Mouse (Mus musculus) limb, embryonic 11.5 days (tissue): ENCODE results near the gene Ufc1. TPM values are rescaled to one million over a fixed set of nuclear protein-coding genes. Genes with fewer than 3 reads are reported as not detected.
"Not testable (repeated sequence)": the region's sequence is repeated elsewhere in the genome, so short reads cannot be mapped to it uniquely, and the experiment has no call there.

Experiments
- ATAC-seq: fragments of 200-750 bp; cut with Nextera tagmentation; 2 replicates; pipeline ENCODE4 v1.8.0; 2017; ENCODE audit warnings: low read depth; ENCODE audit not compliant: insufficient number of reproducible peaks, low FRiP score, low TSS enrichment
- DNase-seq: peaks from one replicate; pipeline ENCODE4 v3.0.0-alpha.2; 2015; ENCODE audit warnings: low spot score
- H3K27ac ChIP-seq: fragments of 300-500 bp; sonication (generic); replicated peaks from 2 replicates; pipeline ENCODE4 v1.5.1; 2014; ENCODE audit warnings: low read depth, mild to moderate bottlenecking, low read length
- H3K27me3 ChIP-seq: fragments of 300-500 bp; sonication (generic); 2 replicates; pipeline ENCODE4 v1.6.1; 2014; ENCODE audit warnings: mild to moderate bottlenecking, low read length, mixed read lengths; ENCODE audit not compliant: control insufficient read depth, insufficient read depth
- H3K36me3 ChIP-seq: fragments of 300-500 bp; sonication (generic); 2 replicates; pipeline ENCODE4 v1.6.1; 2014; ENCODE audit warnings: mild to moderate bottlenecking, low read length, moderate library complexity, mixed read lengths; ENCODE audit not compliant: control insufficient read depth, insufficient read depth
- H3K4me1 ChIP-seq: fragments of 300-500 bp; sonication (generic); 2 replicates; pipeline ENCODE4 v1.6.1; 2014; ENCODE audit warnings: low read length, mixed read lengths; ENCODE audit not compliant: control insufficient read depth, insufficient read depth
- H3K4me2 ChIP-seq: fragments of 300-500 bp; sonication (generic); 2 replicates; pipeline ENCODE4 v1.6.1; 2014; ENCODE audit warnings: low read depth, mild to moderate bottlenecking, moderate library complexity; ENCODE audit not compliant: severe bottlenecking
- H3K4me3 ChIP-seq: fragments of 300-500 bp; sonication (generic); 2 replicates; pipeline ENCODE4 v1.5.1; 2014; ENCODE audit warnings: low read depth, low read length
- H3K9ac ChIP-seq: fragments of 300-500 bp; sonication (generic); 2 replicates; pipeline ENCODE4 v1.6.1; 2014; ENCODE audit warnings: mild to moderate bottlenecking, low read length
- H3K9me3 ChIP-seq: fragments of 300-500 bp; sonication (generic); 2 replicates; pipeline ENCODE4 v1.6.1; 2016; ENCODE audit warnings: low read length; ENCODE audit not compliant: control insufficient read depth
- WGBS: fragments of 180-500 bp; shearing (Covaris S2); extraction: QIAGEN DNeasy Blood & Tissue Kit; methylation state at CpG from one replicate; pipeline ENCODE4 v1.1.7; 2014; 5-methylcytosine and 5-hydroxymethylcytosine counted together
- polyA plus RNA-seq: library from polyadenylated mRNA; unstranded; fragments of >200 nt; fragmentation: Nextera tagmentation; extraction: Ambion mirVana; gene quantifications from 2 replicates; pipeline ENCODE4 v1.2.1, GENCODE M21; 2014

Ufc1 gene
- polyA plus RNA-seq, 1 experiment from 2014 or later, result 111 TPM

DNA sequence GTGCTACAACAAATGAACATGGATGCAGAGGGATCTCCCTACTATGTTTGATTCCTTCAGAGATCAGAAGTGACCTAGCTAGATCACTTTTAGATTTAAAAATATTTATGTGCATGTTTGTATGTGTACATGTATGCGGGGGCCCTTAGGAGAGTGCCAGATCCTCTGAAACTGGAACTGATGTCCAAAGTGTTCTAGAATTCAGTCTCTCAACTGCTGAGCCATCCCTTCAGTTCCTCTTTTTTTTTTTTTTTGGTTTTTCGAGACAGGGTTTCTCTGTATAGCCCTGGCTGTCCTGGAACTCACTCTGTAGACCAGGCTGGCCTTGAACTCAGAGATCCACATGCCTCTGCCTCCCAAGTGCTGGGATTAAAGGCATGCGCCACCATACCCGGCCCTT lies 31.8 kb upstream of the Ufc1 start:
- H3K27ac ChIP-seq, H3K9me3 ChIP-seq, ATAC-seq, H3K36me3 ChIP-seq, H3K4me3 ChIP-seq, H3K9ac ChIP-seq, H3K4me2 ChIP-seq, H3K27me3 ChIP-seq, DNase-seq: not testable (repeated sequence)
- WGBS, result 90% methylated on average over 4 of the region's 4 CpGs
- H3K4me1 ChIP-seq, result peaks cover 15% of the 10 kb centered on the region

DNA sequence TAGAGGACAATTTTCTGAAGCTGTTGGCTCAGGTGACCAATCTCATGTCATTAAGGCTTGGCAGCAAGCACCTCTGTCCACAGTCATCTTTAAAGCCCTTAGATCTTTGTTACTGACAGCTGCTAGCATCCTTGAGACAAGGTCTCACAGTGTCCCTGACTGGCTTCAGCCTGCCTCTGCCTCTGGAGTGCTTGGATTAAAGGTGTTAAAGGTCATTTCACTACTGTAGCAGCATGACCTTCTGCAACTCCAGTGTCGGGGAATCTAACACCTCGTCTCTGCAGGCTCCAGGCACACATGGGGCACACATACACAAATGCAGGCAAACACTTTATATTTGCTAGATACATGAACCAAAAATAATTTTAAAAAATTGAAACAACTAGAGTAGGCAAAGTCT lies 30.7 kb upstream of the Ufc1 start:
- no peak overlapping the region for H3K9ac ChIP-seq
- H3K27ac ChIP-seq, result no peak overlapping the region
- peaks cover 10% of the 10 kb centered on the region for H3K4me1 ChIP-seq
- DNase-seq, result no peak
- H3K27me3 ChIP-seq, result no peaks in the 10 kb centered on the region
- ATAC-seq, result no peak
- H3K9me3 ChIP-seq, result no peaks in the 10 kb centered on the region
- H3K4me3 ChIP-seq, result no peak overlapping the region
- no peak overlapping the region for H3K4me2 ChIP-seq
- H3K36me3 ChIP-seq, result no peaks in the 10 kb centered on the region
- 75% methylated on average over 2 of the region's 2 CpGs for WGBS

DNA sequence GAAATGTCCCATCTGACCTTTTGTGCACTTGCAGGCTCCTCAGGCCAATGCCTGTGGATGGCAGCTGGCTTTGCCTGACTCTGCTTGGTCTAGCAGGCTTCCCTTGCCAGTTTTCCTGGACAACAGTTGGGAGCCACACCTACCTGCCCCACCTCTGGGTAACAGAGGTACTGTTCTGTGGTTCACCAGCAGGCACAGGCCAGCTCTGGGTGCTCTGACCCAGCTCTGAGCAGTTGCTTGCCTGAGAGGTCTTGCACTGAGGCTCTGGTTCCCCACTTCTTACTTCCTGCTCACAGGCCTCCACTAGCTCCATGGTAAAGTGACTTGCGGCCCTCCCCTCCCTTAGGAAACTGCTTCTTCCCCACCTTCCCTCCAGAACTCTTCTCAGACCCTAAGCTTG lies 27.2 kb upstream of the Ufc1 start:
- no peak for DNase-seq
- 88% methylated on average over 1 of the region's 1 CpGs for WGBS
- no peak overlapping the region for H3K9ac ChIP-seq
- H3K4me1 ChIP-seq, result no peaks in the 10 kb centered on the region
- no peaks in the 10 kb centered on the region for H3K36me3 ChIP-seq
- no peak overlapping the region for H3K4me2 ChIP-seq
- H3K27me3 ChIP-seq, result no peaks in the 10 kb centered on the region
- no peak overlapping the region for H3K4me3 ChIP-seq
- no peaks in the 10 kb centered on the region for H3K9me3 ChIP-seq
- ATAC-seq, result 0 out of 2 replicates have a peak, but pooled peaks have one; percentile 16
- H3K27ac ChIP-seq, result no peak overlapping the region

- ATAC-seq (no peak), DNase-seq (no peak)
- H3K9me3 ChIP-seq, result no peaks in the 10 kb centered on the region
- H3K4me1 ChIP-seq, result no peaks in the 10 kb centered on the region
- H3K27me3 ChIP-seq, result no peaks in the 10 kb centered on the region
- H3K9ac ChIP-seq, result no peak overlapping the region
- no peaks in the 10 kb centered on the region for H3K36me3 ChIP-seq
- H3K4me3 ChIP-seq, result no peak overlapping the region
- H3K4me2 ChIP-seq, result no peak overlapping the region
- H3K27ac ChIP-seq, result no peak overlapping the region
These were observed 26.6 kb upstream of the Ufc1 start for GRCm38 (mm10) chr1:171321415-171321814.

- Histone ChIP-seq H3K9me3 (no peaks in the 10 kb centered on the region), H3K9ac (no peak overlapping the region), H3K4me2 (no peak overlapping the region; the same call in 1 of the 2 replicates), H3K27ac (no peak overlapping the region), H3K4me3 (no peak overlapping the region), H3K27me3 (no peaks in the 10 kb centered on the region), H3K4me1 (no peaks in the 10 kb centered on the region), H3K36me3 (no peaks in the 10 kb centered on the region)
- 14% methylated on average over 5 of the region's 5 CpGs for WGBS
- no peak for ATAC-seq
- no peak for DNase-seq
These were observed 25.3 kb upstream of the Ufc1 start for GRCm38 (mm10) chr1:171320151-171320550.

DNA sequence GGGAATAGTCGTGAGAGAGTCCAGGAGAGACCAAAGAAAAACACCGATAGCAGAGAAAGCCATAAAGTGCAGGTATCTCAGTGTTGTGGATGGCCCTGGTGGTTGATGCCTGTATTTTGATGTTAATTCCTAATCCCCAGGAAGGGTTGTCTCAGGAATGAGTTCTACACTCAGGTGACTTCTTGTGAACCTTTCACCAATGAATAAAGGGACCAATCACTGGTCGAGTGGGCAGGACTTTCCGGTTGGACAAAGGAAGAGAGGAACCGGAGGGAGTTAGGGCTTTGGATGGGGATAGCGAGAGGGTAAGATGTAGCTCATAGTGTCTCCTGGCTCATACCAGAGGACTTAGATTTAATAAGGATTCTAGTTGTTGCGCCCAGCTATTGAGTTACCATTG lies 24.9 kb upstream of the Ufc1 start:
- Histone ChIP-seq H3K4me3 (no peak overlapping the region), H3K4me2 (no peak overlapping the region; the same call in 1 of the 2 replicates), H3K36me3 (no peaks in the 10 kb centered on the region), H3K9ac (no peak overlapping the region), H3K9me3 (no peaks in the 10 kb centered on the region), H3K27me3 (no peaks in the 10 kb centered on the region), H3K27ac (no peak overlapping the region), H3K4me1 (no peaks in the 10 kb centered on the region)
- 12% methylated on average over 7 of the region's 7 CpGs for WGBS
- DNase-seq (no peak), ATAC-seq (no peak)

DNA sequence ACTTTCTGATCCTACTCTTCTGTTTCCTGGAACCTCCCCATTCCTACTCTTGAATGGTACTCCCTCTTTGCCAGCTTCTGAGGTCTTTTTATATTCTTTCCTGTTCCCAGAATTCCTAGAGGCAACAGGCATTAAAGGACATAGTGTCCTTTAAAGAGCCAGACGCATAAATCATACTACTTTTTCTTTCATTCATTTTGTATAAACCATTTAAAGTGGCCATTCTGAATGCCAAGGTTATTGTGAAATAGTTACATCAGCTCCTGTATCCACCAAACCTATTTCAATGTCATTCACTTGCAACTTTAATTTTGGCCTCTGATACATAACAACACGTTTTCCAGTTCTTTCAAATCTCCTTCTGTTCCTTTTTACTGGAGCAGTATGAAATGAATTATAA lies 14.5 kb upstream of the Ufc1 start:
- H3K9ac ChIP-seq, result no peak overlapping the region
- no peak overlapping the region for H3K4me2 ChIP-seq
- no peaks in the 10 kb centered on the region for H3K36me3 ChIP-seq
- ATAC-seq (no peak), DNase-seq (no peak)
- H3K4me1 ChIP-seq, result no peaks in the 10 kb centered on the region
- no peak overlapping the region for H3K4me3 ChIP-seq
- no peaks in the 10 kb centered on the region for H3K9me3 ChIP-seq
- 75% methylated on average over 2 of the region's 2 CpGs for WGBS
- no peak overlapping the region for H3K27ac ChIP-seq
- no peaks in the 10 kb centered on the region for H3K27me3 ChIP-seq

- H3K4me3 ChIP-seq, H3K27ac ChIP-seq, H3K9me3 ChIP-seq, DNase-seq, H3K36me3 ChIP-seq, H3K27me3 ChIP-seq, H3K4me2 ChIP-seq, H3K9ac ChIP-seq, H3K4me1 ChIP-seq, ATAC-seq: not testable (repeated sequence)
- 72% methylated on average over 5 of the region's 5 CpGs for WGBS
These were observed 11.3 kb upstream of the Ufc1 start for GRCm38 (mm10) chr1:171306157-171306556.

- Histone ChIP-seq H3K4me2 (no peak overlapping the region), H3K4me3 (no peak overlapping the region), H3K27me3 (no peaks in the 10 kb centered on the region), H3K4me1 (peaks cover 3% of the 10 kb centered on the region; the same call in 1 of the 2 replicates), H3K27ac (no peak overlapping the region), H3K36me3 (no peaks in the 10 kb centered on the region), H3K9me3 (no peaks in the 10 kb centered on the region), H3K9ac (no peak overlapping the region)
- DNase-seq, result no peak
- 57% methylated on average over 3 of the region's 3 CpGs for WGBS
- ATAC-seq, result no peak
These were observed 3.4 kb upstream of the Ufc1 start for GRCm38 (mm10) chr1:171298226-171298625.
